Mouse (Mus musculus): ENCODE results near the gene Wfdc18. TPM values are rescaled to one million over a fixed set of nuclear protein-coding genes. Genes with fewer than 3 reads are reported as not detected.
A peak's percentile ranks its signal among the peaks of the same experiment; 100 is the strongest.

Wfdc18 gene
- total RNA-seq, 1 experiment from 2014 or later: not detected

GRCm38 (mm10) chr11:83740443-83740991 is 31.7 kb downstream of the Wfdc18 start:
- no peak for ATAC-seq (replicated peaks; ENCODE audit: insufficient number of reproducible peaks, low FRiP score, low TSS enrichment, poor library complexity, severe bottlenecking)

GRCm38 (mm10) chr11:83741841-83742240 is 33.0 kb downstream of the Wfdc18 start:
- no peak for ATAC-seq (replicated peaks; ENCODE audit: insufficient number of reproducible peaks, low FRiP score, low TSS enrichment, poor library complexity, severe bottlenecking)

DNA sequence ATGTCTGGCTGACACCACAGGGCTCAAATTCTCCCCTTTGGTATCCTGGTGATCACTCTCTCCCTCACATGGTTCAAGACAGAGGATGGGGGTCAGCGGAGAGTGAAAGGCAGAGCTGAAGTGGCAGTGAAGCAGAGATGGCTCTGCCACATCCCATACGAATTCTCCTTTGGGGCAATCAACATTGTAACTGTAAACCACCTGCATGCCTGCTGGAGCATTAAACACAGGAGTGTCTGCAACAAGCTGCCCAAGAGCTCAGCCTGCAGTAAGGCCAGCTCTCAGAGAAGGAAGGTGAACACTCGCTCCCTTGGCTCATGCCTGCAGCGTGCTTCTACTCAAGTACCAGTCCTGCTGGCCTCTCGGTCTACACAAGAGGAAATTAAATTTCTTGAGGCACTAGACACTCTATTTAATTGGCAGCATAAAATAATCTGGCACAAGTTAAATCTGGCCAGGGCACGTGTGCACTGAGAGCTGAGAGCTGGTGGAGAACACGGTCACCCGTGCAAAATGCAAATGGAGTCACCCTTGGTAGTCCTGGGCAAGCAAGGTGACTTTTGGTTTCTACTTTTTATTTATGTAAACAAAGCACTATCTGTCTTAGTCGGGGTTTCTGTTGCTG is 34.0 kb downstream of the Wfdc18 start:
- ATAC-seq (replicated peaks; ENCODE audit: insufficient number of reproducible peaks, low FRiP score, low TSS enrichment, poor library complexity, severe bottlenecking): no peak

DNA sequence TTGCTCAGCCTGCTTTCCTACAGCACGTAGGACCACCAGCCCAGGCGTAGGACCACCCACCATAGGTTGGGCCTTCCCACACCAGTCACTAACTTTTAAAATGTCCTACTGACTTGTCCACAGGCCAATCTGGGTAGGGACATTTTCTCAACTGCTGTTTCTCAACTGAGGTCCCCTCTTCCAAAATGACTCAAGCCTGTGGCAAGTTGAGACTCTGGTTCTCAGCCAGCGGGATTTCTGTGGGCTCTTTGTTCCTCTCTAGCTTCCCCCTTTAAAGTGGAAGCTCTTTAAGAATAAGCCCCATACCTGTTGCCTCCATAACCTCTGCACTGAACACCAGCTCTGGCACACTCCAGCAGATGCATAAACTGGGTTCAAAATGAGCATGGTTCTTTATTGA is 34.7 kb downstream of the Wfdc18 start:
- no peak for ATAC-seq (replicated peaks; ENCODE audit: insufficient number of reproducible peaks, low FRiP score, low TSS enrichment, poor library complexity, severe bottlenecking)

- peak; percentile 32; the same call in 1 of the 2 replicates for ATAC-seq (replicated peaks; ENCODE audit: insufficient number of reproducible peaks, low FRiP score, low TSS enrichment, poor library complexity, severe bottlenecking)
Observed at GRCm38 (mm10) chr11:83746152-83746551, 37.3 kb downstream of the Wfdc18 start.

- no peak for ATAC-seq (replicated peaks; ENCODE audit: insufficient number of reproducible peaks, low FRiP score, low TSS enrichment, poor library complexity, severe bottlenecking)
Observed at GRCm38 (mm10) chr11:83746681-83747080, 37.9 kb downstream of the Wfdc18 start, which contains the start of gene Wfdc21. Wfdc21 (plus strand) TSS chr11:83746940.

DNA sequence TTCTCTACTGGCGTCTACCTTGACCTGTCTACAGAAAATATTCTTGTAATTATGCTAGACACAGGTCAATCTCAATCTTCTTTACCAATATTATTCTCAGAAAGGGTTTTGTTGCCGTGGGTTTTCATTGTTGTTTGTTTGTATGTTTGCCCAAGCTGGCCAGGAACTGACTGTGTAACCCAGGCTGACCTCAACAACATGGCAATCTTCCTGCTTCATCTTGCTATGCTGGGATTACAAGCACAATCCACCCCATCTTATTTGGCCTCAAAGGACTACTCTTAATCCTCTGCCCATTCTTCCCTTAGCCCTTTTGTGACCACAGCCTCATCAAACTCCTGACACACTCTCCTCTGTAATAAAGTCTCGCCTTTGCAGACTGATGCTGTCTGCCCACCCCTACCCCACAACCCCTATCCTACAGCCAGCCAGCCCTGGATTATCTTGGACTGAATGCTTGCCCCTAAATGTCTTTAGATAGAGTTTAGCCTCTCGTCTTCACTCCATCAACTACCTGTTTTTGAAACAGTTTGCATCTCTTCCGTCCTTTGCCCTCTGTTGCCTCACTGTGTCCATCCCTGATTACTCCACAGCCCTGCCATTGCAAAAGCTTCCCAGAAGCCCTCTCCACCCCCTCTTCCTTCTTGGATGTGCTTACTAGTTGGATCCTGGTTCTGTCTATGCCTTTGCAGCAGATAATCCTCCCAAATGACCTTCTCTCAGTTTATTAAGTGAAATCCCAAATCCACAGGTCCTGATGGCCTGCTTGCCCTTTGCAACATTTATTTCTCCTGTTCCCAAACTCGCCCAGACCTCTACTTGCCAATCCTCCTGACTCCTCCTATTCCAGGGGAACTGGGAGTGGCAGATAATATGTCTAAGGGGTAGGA is 38.8 kb downstream of the Wfdc18 start:
- ATAC-seq (replicated peaks; ENCODE audit: insufficient number of reproducible peaks, low FRiP score, low TSS enrichment, poor library complexity, severe bottlenecking): no peak

DNA sequence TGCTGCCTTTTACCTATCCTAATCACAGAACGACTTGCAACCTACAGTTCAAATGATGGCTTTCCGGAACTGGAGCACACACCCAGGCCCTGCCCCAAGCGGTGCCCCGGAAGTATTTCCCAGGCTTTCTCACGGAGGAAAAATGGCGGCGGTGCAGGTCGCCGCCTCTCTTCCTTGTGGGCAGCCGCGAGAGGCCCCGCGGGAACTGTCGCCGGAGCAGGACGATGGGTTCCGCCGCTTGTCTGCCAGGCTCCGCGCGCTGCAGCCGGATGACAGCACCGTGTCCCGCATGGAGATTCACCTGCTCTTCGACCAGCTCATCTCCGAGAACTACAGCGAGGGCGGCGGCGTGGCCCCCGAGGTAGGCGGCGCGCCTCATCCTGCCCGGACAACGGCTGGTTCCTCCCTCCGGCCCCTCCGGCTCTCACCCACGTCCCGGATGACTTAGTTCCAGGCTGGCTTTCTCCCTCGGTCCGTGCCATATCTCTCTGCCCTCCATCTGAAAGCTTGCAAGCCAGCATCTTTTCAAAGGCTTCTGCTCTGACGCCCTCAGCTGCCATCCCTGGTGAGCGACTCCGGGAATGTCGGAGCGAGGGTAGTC is 44.9 kb downstream of the Wfdc18 start, which contains the start of gene Heatr6:
Heatr6 (plus strand) TSS at position 116 of the 601 bp plus-strand sequence.
- peak; percentile 91 for ATAC-seq (replicated peaks; ENCODE audit: insufficient number of reproducible peaks, low FRiP score, low TSS enrichment, poor library complexity, severe bottlenecking)

GRCm38 (mm10) chr11:83754227-83754626 is 45.4 kb downstream of the Wfdc18 start:
- ATAC-seq (replicated peaks; ENCODE audit: insufficient number of reproducible peaks, low FRiP score, low TSS enrichment, poor library complexity, severe bottlenecking): 0 out of 2 replicates have a peak, but pooled peaks have one; percentile 19

Other genes starting within 250 kb of the Wfdc18 start
- gene Mmp28, start 245.9 kb upstream of the Wfdc18 start, total RNA-seq (2017): 0.39 to 0.75 TPM in 2 of 3 replicates, not detected in the other
- 32.9 to 77.9 TPM (median 52.7 TPM) in 3 replicates for gene Taf15, start 235.9 kb upstream of the Wfdc18 start, total RNA-seq (2017)
- 7.9 to 25.0 TPM (median 9.1 TPM) in 3 replicates for gene Heatr9, start 186.8 kb upstream of the Wfdc18 start, total RNA-seq (2017)
- gene Ccl5, start 178.5 kb upstream of the Wfdc18 start, total RNA-seq (2017): 781 to 2,479 TPM (median 803 TPM) in 3 replicates
- gene Ccl9, start 130.4 kb upstream of the Wfdc18 start, total RNA-seq (2017): 98.1 to 442 TPM (median 354 TPM) in 3 replicates
- gene Ccl6, start 115.9 kb upstream of the Wfdc18 start, total RNA-seq (2017): 235 to 1,319 TPM (median 1,123 TPM) in 3 replicates
- gene Rpl9-ps1, start 63.4 kb upstream of the Wfdc18 start, total RNA-seq (2017): 1.3 TPM in 1 of 3 replicates, not detected in the others
- gene Ccl3, start 59.7 kb upstream of the Wfdc18 start, total RNA-seq (2017): 448 to 606 TPM (median 547 TPM) in 3 replicates
- 523 to 801 TPM (median 669 TPM) in 3 replicates for gene Ccl4, start 46.4 kb upstream of the Wfdc18 start, total RNA-seq (2017)
- gene Wfdc17, start 5.0 kb upstream of the Wfdc18 start, total RNA-seq (2017): 8.1 to 15.4 TPM (median 14.2 TPM) in 3 replicates
- gene Wfdc21, start 37.9 kb downstream of the Wfdc18 start, total RNA-seq (2017): 0.95 TPM in 1 of 3 replicates, not detected in the others
- gene Heatr6, start 44.7 kb downstream of the Wfdc18 start, total RNA-seq (2017): 12.9 to 19.4 TPM (median 16.7 TPM) in 3 replicates
- gene Hnf1b, start 141.0 kb downstream of the Wfdc18 start, total RNA-seq (2017): not detected in 3 replicates
- 69.7 to 99.0 TPM (median 93.0 TPM) in 3 replicates for gene Ddx52, start 233.0 kb downstream of the Wfdc18 start, total RNA-seq (2017)

All from monocyte, adult 5-6 weeks (primary cell).